Mouse (Mus musculus): ENCODE results near the gene Ostn.
A peak's percentile ranks its signal among the peaks of the same experiment; 100 is the strongest.

The Ostn gene

DNA sequence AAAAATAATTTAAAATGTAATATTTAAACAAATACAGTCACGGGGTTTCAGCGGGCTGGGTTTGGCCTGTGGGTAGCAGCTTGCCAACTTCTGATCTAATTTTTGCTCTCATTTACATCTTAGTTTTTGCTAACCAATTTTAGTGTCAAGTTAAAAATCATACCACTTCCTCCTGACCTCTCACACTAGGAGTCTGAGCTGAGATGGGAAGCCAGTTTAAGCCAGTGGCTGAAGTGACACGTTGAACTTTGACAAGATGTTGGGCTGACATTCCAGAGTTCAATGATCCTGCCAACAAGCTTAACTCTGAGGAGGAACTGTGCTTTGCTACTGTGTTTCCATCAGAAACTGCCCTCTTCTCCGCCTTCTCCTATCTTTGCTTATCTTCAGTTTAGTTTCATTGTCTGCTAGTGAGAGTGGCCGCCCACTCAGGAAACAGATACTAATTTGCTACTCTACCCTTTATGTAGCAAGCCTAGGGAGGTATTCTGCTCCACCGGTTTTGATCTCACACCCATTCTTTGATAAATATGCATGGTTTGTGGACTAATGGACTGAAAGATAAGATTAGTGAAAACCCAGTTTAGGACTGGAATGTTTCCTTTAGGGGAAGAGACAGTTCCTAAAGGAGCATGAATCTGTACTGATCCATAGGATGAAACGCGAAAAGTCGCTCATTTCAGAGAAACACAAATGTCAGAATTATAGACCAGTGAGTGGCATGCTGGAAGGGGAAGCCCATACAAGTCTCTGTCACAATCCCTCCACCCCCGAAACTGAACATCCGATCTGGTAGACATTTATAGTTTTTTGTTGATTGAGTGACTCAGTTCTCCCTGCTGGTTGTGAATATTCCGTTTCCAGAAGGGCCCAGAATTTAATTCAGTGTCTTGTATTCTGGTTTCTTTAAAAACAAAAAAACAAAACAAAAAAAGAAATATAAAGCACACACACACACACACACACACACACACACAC lies 80.6 kb downstream of the Ostn start:
- peak; percentile 52 for DNase-seq (ENCODE audit: inconsistent ontology term)

DNA sequence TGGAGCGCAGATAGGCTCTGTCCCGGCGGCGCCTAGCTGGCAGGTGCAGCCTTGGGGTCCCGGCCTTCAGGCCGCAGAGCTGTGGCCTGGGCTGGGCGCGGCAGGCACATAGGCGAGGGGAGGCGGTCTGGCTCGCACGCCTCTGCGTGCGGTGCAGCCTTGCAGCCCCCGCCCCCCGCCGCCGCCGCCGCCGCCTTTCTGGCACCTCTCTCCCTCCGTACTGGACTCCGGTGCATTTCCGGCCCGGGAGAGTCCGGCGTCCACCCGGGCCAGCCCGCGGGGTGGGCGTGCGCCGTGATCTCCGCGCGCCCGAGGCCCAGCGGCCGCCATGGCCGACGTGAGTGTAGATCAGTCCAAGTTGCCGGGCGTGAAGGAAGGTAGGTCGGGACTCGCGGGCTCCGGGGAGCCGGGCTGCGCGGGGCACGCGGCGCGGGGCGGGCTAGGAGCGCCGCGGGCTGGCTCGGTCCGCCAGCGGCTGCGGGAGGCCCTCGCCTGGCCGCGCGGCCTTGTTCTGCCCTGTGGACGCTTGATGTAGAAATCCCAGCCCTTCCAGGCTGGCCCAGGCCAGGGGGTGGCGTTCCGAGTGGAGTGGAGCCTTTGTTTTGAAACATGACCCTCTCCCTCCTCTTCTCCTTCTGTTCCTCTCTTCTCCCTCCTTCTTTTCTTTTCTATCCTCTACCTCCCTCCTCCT lies 81.6 kb downstream of the Ostn start, which contains the start of gene Ccdc50:
Ccdc50 (plus strand) TSS at position 109 of the 691 bp plus-strand sequence.
- peak; percentile 90 for DNase-seq (ENCODE audit: inconsistent ontology term)

- peak; percentile 69 for DNase-seq (ENCODE audit: inconsistent ontology term)
These were observed 82.4 kb downstream of the Ostn start for GRCm38 (mm10) chr16:27389534-27390282.

GRCm38 (mm10) chr16:27390306-27390705 lies 83.0 kb downstream of the Ostn start:
- no peak for DNase-seq (ENCODE audit: inconsistent ontology term)

DNA sequence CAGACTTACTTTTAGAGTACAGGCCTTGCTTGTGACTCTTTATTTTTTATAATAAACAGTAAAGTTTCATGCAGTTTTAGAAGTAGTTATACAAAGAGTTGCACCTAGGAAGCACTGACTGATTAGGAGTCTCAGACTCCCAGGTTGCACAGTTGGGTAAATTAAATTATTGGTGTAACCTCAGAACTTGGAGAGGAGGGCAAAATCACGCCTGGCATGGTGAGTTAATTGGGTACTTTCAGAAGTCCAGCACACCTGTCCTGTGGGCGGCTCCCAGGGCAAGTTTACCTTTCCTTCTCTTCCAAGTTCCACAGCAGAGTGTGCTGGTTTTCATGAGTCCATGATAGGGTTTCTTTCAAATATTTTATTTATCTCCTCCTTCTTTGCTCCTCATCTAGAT lies 84.6 kb downstream of the Ostn start:
- DNase-seq (ENCODE audit: inconsistent ontology term), result no peak

DNA sequence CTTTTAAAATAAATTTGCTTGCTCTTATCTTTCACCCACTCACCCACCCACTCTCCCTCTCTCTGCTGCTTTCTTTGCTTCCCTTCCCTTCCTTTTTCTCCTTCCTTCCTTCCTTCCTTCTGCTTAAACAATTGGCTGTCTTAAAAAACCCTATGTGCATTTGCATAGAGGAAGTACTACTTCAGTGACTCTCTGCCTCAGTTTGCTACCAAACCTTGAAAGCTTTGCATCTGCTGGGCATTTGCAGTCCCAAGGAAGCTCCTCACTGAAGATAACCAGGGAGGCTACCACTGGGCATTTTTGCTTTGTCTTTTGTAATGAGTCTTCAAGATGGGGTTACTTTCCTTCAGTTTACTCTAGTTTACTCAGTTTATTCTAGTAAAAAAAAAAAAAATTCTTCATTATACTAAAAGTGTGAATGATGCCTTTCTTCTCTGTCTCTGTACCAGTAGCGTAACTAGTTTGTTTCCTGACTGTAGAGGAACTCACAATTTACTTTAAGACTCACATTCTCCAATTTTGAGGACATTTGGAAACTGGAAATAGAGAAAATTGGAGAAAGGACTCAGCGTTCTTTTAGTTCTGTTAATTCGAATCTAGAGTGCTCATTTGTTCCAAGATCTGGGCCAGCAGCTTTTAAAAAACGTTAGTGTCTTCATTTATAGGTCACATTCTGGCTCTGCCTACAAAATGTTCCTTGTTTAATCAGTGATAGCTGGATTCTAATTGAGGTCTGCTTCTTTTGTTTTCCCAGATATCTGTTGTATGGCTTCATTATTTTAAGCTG lies 88.2 kb downstream of the Ostn start:
- no peak for DNase-seq (ENCODE audit: inconsistent ontology term)

GRCm38 (mm10) chr16:27396951-27397350 lies 89.7 kb downstream of the Ostn start:
- DNase-seq (ENCODE audit: inconsistent ontology term), result no peak

GRCm38 (mm10) chr16:27399026-27399718 lies 91.9 kb downstream of the Ostn start:
- no peak for DNase-seq (ENCODE audit: inconsistent ontology term)

DNA sequence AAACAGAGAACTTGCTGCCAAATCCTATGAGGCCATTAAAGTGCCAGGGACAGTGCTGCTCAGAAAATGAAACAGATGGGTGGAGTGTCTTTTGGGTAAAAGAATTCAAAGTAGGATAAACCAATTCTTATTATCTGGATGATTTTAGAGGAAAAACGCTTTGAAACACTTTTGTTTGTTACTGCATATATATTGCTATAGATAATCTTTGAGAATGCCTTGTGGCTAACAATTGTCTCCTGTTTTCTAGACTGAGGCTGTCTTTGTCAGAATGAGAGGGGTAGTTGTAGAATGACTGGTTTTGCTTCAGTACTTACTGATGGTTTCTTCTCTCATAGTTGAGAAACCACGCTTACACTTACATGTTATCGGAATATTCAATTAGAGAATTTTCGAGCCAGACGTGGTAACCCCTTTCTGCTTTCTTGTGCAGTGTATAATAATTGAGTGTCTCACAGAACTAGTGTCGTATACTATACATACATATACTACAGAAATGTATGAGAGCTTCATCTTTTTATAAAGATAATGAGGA lies 92.5 kb downstream of the Ostn start:
- no peak for DNase-seq (ENCODE audit: inconsistent ontology term)

All from Muller cell, postnatal 12 days (primary cell).